Mouse (Mus musculus) MEL (cell line): ENCODE measurements around the gene Prdm16.

Experiments used
- CTCF ChIP-seq, 3 experiments: IDR thresholded peaks in 2 of 3; conservative IDR thresholded peaks in 1 of 3; 2 replicates each; pipeline ENCODE4 v1.5.1; 2011 to 2012; ENCODE audit warnings: low read length in 3 of 3, low read depth in 2 of 3, mild to moderate bottlenecking in 2 of 3, improper control_type of control experiment in 1 of 3, inconsistent platforms in 1 of 3, mixed read lengths in 1 of 3, moderate library complexity in 1 of 3; ENCODE audit not compliant: control insufficient read depth in 1 of 3, insufficient read depth in 1 of 3, poor library complexity in 1 of 3, severe bottlenecking in 1 of 3
- KAT2A ChIP-seq: conservative IDR thresholded peaks from 2 replicates; pipeline ENCODE4 v1.6.1; 2012; ENCODE audit warnings: low read depth, low read length, improper control_type of control experiment, inconsistent platforms
- MEF2A ChIP-seq: IDR thresholded peaks from 2 replicates; pipeline ENCODE4 v1.6.1; 2014; ENCODE audit warnings: low read depth, mild to moderate bottlenecking, inconsistent platforms, low read length, improper control_type of control experiment; ENCODE audit not compliant: poor library complexity, insufficient replicate concordance, severe bottlenecking; ENCODE audit errors: extremely low read depth
- MYC ChIP-seq: IDR thresholded peaks from 2 replicates; pipeline ENCODE4 v1.6.1; 2011; ENCODE audit warnings: low read depth, mild to moderate bottlenecking, low read length, improper control_type of control experiment, moderate library complexity
- POLR2A ChIP-seq, 2 experiments: IDR thresholded peaks; 2 replicates each; pipeline ENCODE4 v1.6.1; 2011 to 2012; ENCODE audit warnings: low read length in 2 of 2, mild to moderate bottlenecking in 2 of 2, control low read depth in 1 of 2, improper control_type of control experiment in 1 of 2, low read depth in 1 of 2, moderate library complexity in 1 of 2; ENCODE audit not compliant: control insufficient read depth in 1 of 2, insufficient read depth in 1 of 2, poor library complexity in 1 of 2
- USF2 ChIP-seq, 2 experiments: IDR thresholded peaks; 2 replicates each; pipeline ENCODE4 v1.6.1; 2011 to 2012; ENCODE audit warnings: improper control_type of control experiment in 2 of 2, low read length in 2 of 2, borderline replicate concordance in 1 of 2, inconsistent platforms in 1 of 2, low read depth in 1 of 2, mild to moderate bottlenecking in 1 of 2; ENCODE audit not compliant: insufficient read depth in 1 of 2

- TF ChIP-seq CTCF (IDR thresholded peaks at IDR 0.05 in 2 of 3, conservative IDR thresholded peaks at IDR 0.05 in 1 of 3; ENCODE audit: control insufficient read depth in 1 of 3, insufficient read depth in 1 of 3, low read depth in 2 of 3, low read length in 3 of 3, poor library complexity in 1 of 3, severe bottlenecking in 1 of 3) (no peak), KAT2A (no peak), POLR2A (IDR thresholded peaks at IDR 0.05; ENCODE audit: control insufficient read depth in 1 of 2, insufficient read depth in 1 of 2, low read depth in 1 of 2, low read length in 2 of 2, poor library complexity in 1 of 2) (no peak), MEF2A (no peak), MYC (no peak), USF2 (IDR thresholded peaks at IDR 0.05; ENCODE audit: borderline replicate concordance in 1 of 2, insufficient read depth in 1 of 2, low read depth in 1 of 2, low read length in 2 of 2) (no peak)
Measured at GRCm38 (mm10) chr4:154480544-154481260, 156.0 kb downstream of the Prdm16 start.
